Mouse (Mus musculus) thymus, postnatal 36 days (tissue): ENCODE results near the gene Rab28.
"Not testable (repeated sequence)": the region's sequence is repeated elsewhere in the genome, so short reads cannot be mapped to it uniquely, and the experiment has no call there.

Experiments
- DNase-seq, 2 experiments: peaks; one replicate each; pipeline ENCODE4 v3.0.0; 2022; ENCODE audit warnings: mixed read lengths in 2 of 2

Gene Rab28

GRCm38 (mm10) chr5:41708051-41708630 is at the start of gene Rab28:
Gene Rab28 (minus strand): TSS chr5:41708157.
- DNase-seq = peak; percentile 95 to 96

- DNase-seq = no peak
Observed at GRCm38 (mm10) chr5:41757338-41757737, 49.4 kb upstream of the Rab28 start.

GRCm38 (mm10) chr5:41756396-41756795 is 48.4 kb upstream of the Rab28 start:
- DNase-seq = no peak

GRCm38 (mm10) chr5:41755373-41755960 is 47.5 kb upstream of the Rab28 start:
- no peak for DNase-seq

- DNase-seq = no peak
Observed at GRCm38 (mm10) chr5:41754836-41755235, 46.9 kb upstream of the Rab28 start.

GRCm38 (mm10) chr5:41754226-41754775 is 46.3 kb upstream of the Rab28 start:
- no peak for DNase-seq

- no peak for DNase-seq
Observed at GRCm38 (mm10) chr5:41752721-41753120, 44.8 kb upstream of the Rab28 start.

- DNase-seq = no peak
Observed at GRCm38 (mm10) chr5:41744898-41745780, 37.2 kb upstream of the Rab28 start.

GRCm38 (mm10) chr5:41744234-41744633 is 36.3 kb upstream of the Rab28 start:
- no peak for DNase-seq

GRCm38 (mm10) chr5:41738817-41739216 is 30.9 kb upstream of the Rab28 start:
- DNase-seq = no peak

GRCm38 (mm10) chr5:41737039-41737438 is 29.1 kb upstream of the Rab28 start:
- no peak for DNase-seq

- no peak for DNase-seq
Observed at GRCm38 (mm10) chr5:41727017-41727416, 19.1 kb upstream of the Rab28 start.

- DNase-seq = no peak
Observed at GRCm38 (mm10) chr5:41725573-41725972, 17.6 kb upstream of the Rab28 start.

- DNase-seq = peak in 1 of 2 experiments; percentile 22
Observed at GRCm38 (mm10) chr5:41707115-41708015, 592 bp downstream of the Rab28 start.

GRCm38 (mm10) chr5:41706777-41707114 is 1.2 kb downstream of the Rab28 start:
- DNase-seq = no peak

- not testable (repeated sequence) for DNase-seq
Observed at GRCm38 (mm10) chr5:41701085-41701484, 6.9 kb downstream of the Rab28 start.

- DNase-seq = peak in 1 of 2 experiments; percentile 1
Observed at GRCm38 (mm10) chr5:41697958-41698357, 10.0 kb downstream of the Rab28 start.

GRCm38 (mm10) chr5:41685016-41685415 is 22.9 kb downstream of the Rab28 start:
- no peak for DNase-seq

- no peak for DNase-seq
Observed at GRCm38 (mm10) chr5:41683976-41684375, 24.0 kb downstream of the Rab28 start.

GRCm38 (mm10) chr5:41666012-41666411 is 41.9 kb downstream of the Rab28 start:
- DNase-seq = no peak

- DNase-seq = no peak
Observed at GRCm38 (mm10) chr5:41636793-41637192, 71.2 kb downstream of the Rab28 start.
